Mouse (Mus musculus) hindbrain, embryonic 15.5 days (tissue): ENCODE data around the gene Tmem230. TPM values are rescaled to one million over a fixed set of nuclear protein-coding genes. Genes with fewer than 3 reads are reported as not detected.

Experiments
- ATAC-seq: fragments of 200-750 bp; cut with Nextera tagmentation; 2 replicates; pipeline ENCODE4 v1.8.0; 2017; ENCODE audit warnings: low read depth, moderate number of reproducible peaks, moderate TSS enrichment; ENCODE audit not compliant: low FRiP score
- H3K27ac ChIP-seq: fragments of 300-500 bp; sonication (generic); replicated peaks from 2 replicates; pipeline ENCODE4 v1.5.1; 2015; ENCODE audit warnings: mild to moderate bottlenecking, inconsistent platforms
- H3K27me3 ChIP-seq: fragments of 300-500 bp; sonication (generic); 2 replicates; pipeline ENCODE4 v1.6.1; 2015; ENCODE audit warnings: control low read depth, inconsistent platforms
- H3K36me3 ChIP-seq: fragments of 300-500 bp; sonication (generic); 2 replicates; pipeline ENCODE4 v1.6.1; 2015; ENCODE audit warnings: control low read depth, inconsistent platforms
- H3K4me1 ChIP-seq: fragments of 300-500 bp; sonication (generic); replicated peaks from 2 replicates; pipeline ENCODE4 v1.6.1; 2015; ENCODE audit warnings: control low read depth, inconsistent platforms
- H3K4me2 ChIP-seq: fragments of 300-500 bp; sonication (generic); 2 replicates; pipeline ENCODE4 v1.6.1; 2015; ENCODE audit warnings: moderate library complexity, mild to moderate bottlenecking, inconsistent platforms
- H3K4me3 ChIP-seq: fragments of 300-500 bp; sonication (generic); 2 replicates; pipeline ENCODE4 v1.5.1; 2015; ENCODE audit warnings: mild to moderate bottlenecking, inconsistent platforms
- H3K9ac ChIP-seq: fragments of 300-500 bp; sonication (generic); 2 replicates; pipeline ENCODE4 v1.6.1; 2015; ENCODE audit warnings: inconsistent platforms
- H3K9me3 ChIP-seq: fragments of 300-500 bp; sonication (generic); 2 replicates; pipeline ENCODE4 v1.6.1; 2016; ENCODE audit warnings: control low read depth, inconsistent platforms
- WGBS: fragments of 180-500 bp; shearing (Covaris S2); methylation state at CpG from one replicate; pipeline ENCODE4 v1.1.7; 2015; 5-methylcytosine and 5-hydroxymethylcytosine counted together
- polyA plus RNA-seq: library from polyadenylated mRNA; unstranded; fragments of >200 nt; fragmentation: Nextera tagmentation; extraction: Ambion mirVana; gene quantifications from 2 replicates; pipeline ENCODE4 v1.2.1, GENCODE M21; 2015

The Tmem230 gene
- polyA plus RNA-seq, 1 experiment from 2014 or later: 43.7 TPM

DNA sequence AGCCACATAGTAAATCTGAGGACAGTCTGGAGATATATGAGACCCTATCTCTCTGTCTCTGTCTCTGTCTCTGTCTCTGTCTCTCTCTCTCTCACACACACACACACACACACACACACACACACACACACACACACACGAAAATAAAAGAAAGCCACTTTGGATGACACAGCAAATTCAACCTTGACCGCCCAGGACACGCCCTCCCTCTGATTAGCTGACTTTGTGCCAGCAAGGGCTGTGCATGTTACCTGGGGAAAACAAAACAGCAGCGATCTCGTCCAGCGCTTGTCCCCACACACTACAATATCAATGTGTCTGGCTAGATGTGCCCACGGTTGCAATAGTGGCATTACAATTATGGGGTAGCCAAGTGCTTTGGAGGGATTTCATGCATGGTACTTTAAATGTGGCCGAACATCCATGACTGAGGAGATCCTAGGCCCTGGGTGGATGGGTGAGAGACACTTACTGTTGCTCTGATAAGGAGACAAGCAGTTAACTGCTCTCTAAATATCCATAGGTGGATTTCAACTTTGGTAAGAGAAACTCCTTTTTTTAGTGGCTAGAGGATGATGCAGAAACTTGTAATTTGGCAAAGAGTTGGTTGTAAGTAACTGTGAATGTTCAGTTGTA lies 39.2 kb downstream of the Tmem230 start:
- WGBS: 85% methylated on average over 8 of the region's 8 CpGs
- H3K9me3 ChIP-seq: no peaks in the 10 kb centered on the region
- H3K4me1 ChIP-seq: no peaks in the 10 kb centered on the region
- H3K27ac ChIP-seq: no peak overlapping the region
- no peaks in the 10 kb centered on the region for H3K36me3 ChIP-seq
- ATAC-seq: no peak
- no peak overlapping the region for H3K4me3 ChIP-seq
- no peak overlapping the region for H3K4me2 ChIP-seq
- no peak overlapping the region for H3K9ac ChIP-seq
- no peaks in the 10 kb centered on the region for H3K27me3 ChIP-seq

GRCm38 (mm10) chr2:132206316-132206881 lies 41.2 kb downstream of the Tmem230 start:
- Histone ChIP-seq H3K27ac (no peak overlapping the region), H3K9me3 (no peaks in the 10 kb centered on the region), H3K36me3 (no peaks in the 10 kb centered on the region), H3K9ac (no peak overlapping the region), H3K27me3 (no peaks in the 10 kb centered on the region), H3K4me2 (no peak overlapping the region), H3K4me3 (no peak overlapping the region), H3K4me1 (no peaks in the 10 kb centered on the region)
- WGBS: 92% methylated on average over 16 of the region's 16 CpGs
- ATAC-seq: no peak

- Histone ChIP-seq H3K4me3 (no peak overlapping the region), H3K4me2 (no peak overlapping the region), H3K27ac (no peak overlapping the region), H3K4me1 (no peaks in the 10 kb centered on the region), H3K27me3 (no peaks in the 10 kb centered on the region), H3K9ac (no peak overlapping the region), H3K36me3 (no peaks in the 10 kb centered on the region), H3K9me3 (no peaks in the 10 kb centered on the region)
- no peak for ATAC-seq
- WGBS: 84% methylated on average over 4 of the region's 4 CpGs
These were observed 42.1 kb downstream of the Tmem230 start for GRCm38 (mm10) chr2:132205549-132205948.

DNA sequence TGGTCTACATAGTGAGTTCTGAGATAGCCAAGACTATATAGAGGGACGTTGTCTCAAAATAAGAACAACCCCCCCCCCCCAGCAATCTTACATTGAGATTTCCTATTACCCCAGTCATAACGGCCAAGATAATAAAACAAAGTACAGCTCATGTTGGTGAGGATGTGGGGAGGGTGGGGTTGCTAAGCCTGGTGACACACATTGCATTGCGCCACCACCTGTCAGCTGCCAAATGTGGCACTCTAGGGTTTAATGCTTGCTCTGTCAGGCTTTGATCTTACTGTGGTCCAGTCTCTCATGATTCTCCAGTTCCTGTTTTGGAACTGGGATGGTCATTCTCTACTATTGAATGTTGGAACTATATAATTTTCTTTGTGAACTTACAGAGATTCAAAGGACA lies 43.8 kb downstream of the Tmem230 start:
- Histone ChIP-seq H3K9me3 (no peaks in the 10 kb centered on the region), H3K36me3 (no peaks in the 10 kb centered on the region), H3K9ac (no peak overlapping the region), H3K27ac (no peak overlapping the region), H3K4me3 (no peak overlapping the region), H3K4me1 (no peaks in the 10 kb centered on the region), H3K4me2 (no peak overlapping the region), H3K27me3 (no peaks in the 10 kb centered on the region)
- 86% methylated on average over 3 of the region's 3 CpGs for WGBS
- ATAC-seq: no peak

GRCm38 (mm10) chr2:132203186-132203585 lies 44.4 kb downstream of the Tmem230 start:
- no peak for ATAC-seq
- H3K4me3 ChIP-seq: no peak overlapping the region
- no peak overlapping the region for H3K27ac ChIP-seq
- no peaks in the 10 kb centered on the region for H3K27me3 ChIP-seq
- H3K9me3 ChIP-seq: no peaks in the 10 kb centered on the region
- H3K4me1 ChIP-seq: no peaks in the 10 kb centered on the region
- 85% methylated on average over 3 of the region's 3 CpGs for WGBS
- H3K4me2 ChIP-seq: no peak overlapping the region
- no peaks in the 10 kb centered on the region for H3K36me3 ChIP-seq
- H3K9ac ChIP-seq: no peak overlapping the region

DNA sequence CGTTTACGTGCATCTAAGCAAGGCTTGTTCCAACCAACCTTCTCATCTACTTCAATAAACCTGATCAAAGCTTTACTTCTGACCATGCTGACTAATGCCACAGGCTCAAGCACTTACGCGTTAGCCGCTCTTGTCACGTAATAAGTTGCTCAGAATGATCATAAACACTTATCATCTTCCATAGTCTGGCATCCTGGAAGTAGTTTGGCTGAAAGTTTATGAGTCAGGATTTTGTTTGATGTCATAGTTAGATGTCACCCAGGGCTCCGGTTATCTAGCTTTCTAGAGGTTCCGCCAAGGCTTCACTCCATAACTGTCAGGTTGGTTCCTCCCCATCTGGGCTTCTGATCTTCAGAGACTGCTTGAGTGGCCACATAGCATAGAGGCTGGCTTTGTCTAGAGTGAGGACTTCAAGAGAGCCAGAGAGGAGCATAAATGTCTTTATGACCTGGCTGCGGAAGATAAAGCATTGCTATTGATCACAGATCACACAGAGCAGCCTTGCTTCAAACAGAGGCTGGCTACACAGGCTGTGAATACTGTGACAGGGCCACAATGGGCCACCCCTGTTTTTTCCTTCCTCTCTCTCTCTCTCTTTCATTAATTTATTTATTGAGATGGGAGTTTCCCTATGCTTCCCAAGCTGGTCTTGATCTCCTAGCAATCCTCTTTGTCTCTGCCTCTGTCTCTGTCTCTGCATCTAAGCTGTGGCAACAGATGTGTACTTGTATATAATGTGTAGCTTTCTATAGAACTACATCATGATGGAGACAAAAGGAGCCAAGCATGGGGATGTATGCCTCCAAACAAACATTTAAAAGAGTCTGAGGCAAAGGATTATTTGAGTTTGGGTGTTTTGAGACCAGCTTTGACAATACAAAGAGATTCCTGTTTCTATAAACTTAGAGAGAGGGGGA lies 49.3 kb downstream of the Tmem230 start:
- ATAC-seq: no peak
- Histone ChIP-seq H3K9me3 (no peaks in the 10 kb centered on the region), H3K27ac (no peak overlapping the region), H3K36me3 (no peaks in the 10 kb centered on the region), H3K4me1 (no peaks in the 10 kb centered on the region), H3K9ac (no peak overlapping the region), H3K4me2 (no peak overlapping the region), H3K27me3 (no peaks in the 10 kb centered on the region), H3K4me3 (no peak overlapping the region)
- WGBS: 74% methylated on average over 9 of the region's 9 CpGs

DNA sequence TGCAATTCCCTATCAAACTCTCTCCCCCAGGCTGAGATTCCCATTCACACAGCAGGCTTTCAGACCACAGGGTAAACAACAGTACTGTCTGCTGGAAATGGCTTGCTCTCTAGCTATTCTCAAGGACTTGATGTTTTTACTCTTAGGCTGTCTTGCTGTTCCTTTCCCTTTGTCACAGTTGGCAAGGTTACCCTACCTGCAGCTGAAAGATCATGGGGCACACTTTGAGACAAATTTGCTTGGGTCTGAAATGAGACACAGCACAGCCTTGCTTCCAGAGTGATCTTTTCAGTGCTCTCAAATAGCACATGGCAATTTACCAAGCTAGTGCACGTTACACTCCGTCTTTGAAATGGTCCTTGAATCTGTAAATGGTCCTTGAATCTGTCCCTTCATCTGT lies 52.0 kb downstream of the Tmem230 start:
- Histone ChIP-seq H3K27ac (no peak overlapping the region), H3K4me3 (no peak overlapping the region), H3K4me2 (no peak overlapping the region), H3K9ac (no peak overlapping the region), H3K27me3 (no peaks in the 10 kb centered on the region), H3K36me3 (no peaks in the 10 kb centered on the region), H3K9me3 (no peaks in the 10 kb centered on the region), H3K4me1 (no peaks in the 10 kb centered on the region)
- WGBS: 88% methylated on average over 2 of the region's 2 CpGs
- no peak for ATAC-seq

GRCm38 (mm10) chr2:132190602-132191161 lies 56.9 kb downstream of the Tmem230 start:
- no peaks in the 10 kb centered on the region for H3K9me3 ChIP-seq
- no peak overlapping the region for H3K4me2 ChIP-seq
- 79% methylated on average over 3 of the region's 3 CpGs for WGBS
- H3K9ac ChIP-seq: no peak overlapping the region
- no peaks in the 10 kb centered on the region for H3K36me3 ChIP-seq
- no peak overlapping the region for H3K4me3 ChIP-seq
- H3K27me3 ChIP-seq: no peaks in the 10 kb centered on the region
- no peak for ATAC-seq
- H3K27ac ChIP-seq: no peak overlapping the region
- no peaks in the 10 kb centered on the region for H3K4me1 ChIP-seq

Other genes with a start within 250 kb of the Tmem230 start
- gene Rassf2, start 217.5 kb downstream of the Tmem230 start, polyA plus RNA-seq: 26.9 and 32.7 TPM in 2 replicates
- 33.8 and 36.3 TPM in 2 replicates for gene Slc23a2, start 102.7 kb downstream of the Tmem230 start, polyA plus RNA-seq
- 113 and 122 TPM in 2 replicates for gene Pcna, start 5.5 kb upstream of the Tmem230 start, polyA plus RNA-seq
- gene Cds2, start 15.3 kb upstream of the Tmem230 start, polyA plus RNA-seq: 44.1 and 44.7 TPM in 2 replicates
- 4.4 and 5.2 TPM in 2 replicates for gene Prokr2, start 137.6 kb upstream of the Tmem230 start, polyA plus RNA-seq